Mouse (Mus musculus) CD4-positive naive resting alpha-beta T cell, adult 76 days (primary cell): ENCODE results near the gene Olfml3. TPM values are rescaled to one million over a fixed set of nuclear protein-coding genes. Genes with fewer than 3 reads are reported as not detected.

Experiments used
- total RNA-seq: library from RNA; stranded (reverse); gene quantifications from one replicate; pipeline ENCODE4 v1.2.4, GENCODE M21; 2023

The Olfml3 gene
- total RNA-seq: 1.5 TPM

DNA sequence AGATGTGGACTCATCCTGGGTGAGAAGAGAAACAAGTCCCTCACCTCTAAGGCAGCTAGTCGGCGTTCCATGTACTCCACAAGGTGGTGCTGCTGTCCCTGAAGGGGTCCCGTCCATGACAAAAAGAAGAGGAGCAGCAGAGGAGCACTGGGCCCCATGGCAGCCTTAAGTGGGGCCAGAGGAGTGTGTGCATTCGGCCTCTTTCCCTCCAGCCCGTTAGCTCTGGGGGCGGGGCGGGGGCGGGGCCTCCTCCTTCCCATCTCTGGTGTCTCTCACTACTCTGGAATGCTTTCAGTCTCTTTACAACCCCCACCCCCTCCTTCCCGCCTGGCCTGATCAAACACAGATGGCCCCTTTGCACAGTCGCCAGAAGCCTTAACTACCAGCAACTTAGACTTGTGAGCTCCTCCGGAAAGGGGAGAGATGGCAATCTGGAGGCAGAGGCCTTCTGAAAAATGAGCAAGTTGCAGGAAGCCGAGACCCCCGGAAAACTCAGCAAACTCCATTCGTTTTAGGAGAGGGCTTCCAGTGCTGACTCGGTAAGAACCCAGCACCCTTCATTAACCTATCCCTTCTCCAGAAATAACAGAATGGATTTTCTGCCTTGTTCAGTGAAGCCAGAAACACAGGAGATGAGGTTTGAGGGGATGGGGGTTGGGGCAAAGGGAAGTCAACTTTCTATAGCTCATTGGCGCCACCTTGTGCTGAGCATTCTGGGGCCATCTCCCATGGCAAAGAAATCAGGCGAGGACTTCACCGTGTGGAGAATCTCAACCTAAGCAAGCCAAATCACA, at the start of gene Olfml3:
Gene Olfml3 (minus strand): TSS at position 224 of the 794 bp plus-strand sequence.

DNA sequence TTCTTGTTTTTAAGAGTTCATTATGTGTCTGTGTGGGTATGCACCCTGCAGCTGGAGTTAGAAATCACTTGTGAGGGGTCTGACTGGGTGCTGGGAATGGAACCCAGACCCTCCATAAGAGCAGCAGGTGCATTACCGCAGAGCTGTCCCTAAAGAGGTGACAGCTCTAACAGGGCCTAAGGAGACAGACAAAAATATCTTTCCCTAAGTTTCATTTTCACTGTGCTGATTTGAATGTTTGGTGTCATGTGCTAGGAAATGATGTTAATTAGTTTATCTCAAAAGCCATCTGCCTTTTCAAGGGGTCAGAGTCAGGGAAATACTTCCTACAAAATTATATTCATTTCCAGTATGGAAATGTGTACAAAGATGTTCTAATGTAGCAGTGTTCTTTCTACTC, 1.5 kb upstream of the Olfml3 start, which contains the start of gene Gm10964:
Gene Gm10964 (plus strand): TSS at position 38 of the 400 bp plus-strand sequence.

Other genes with a start within 250 kb of the Olfml3 start
- gene Syt6, start 162.8 kb downstream of the Olfml3 start, total RNA-seq: not detected
- 0.26 TPM for gene Atg4a-ps, start 91.9 kb downstream of the Olfml3 start, total RNA-seq
- not detected for gene Gm10964, start 1.4 kb upstream of the Olfml3 start, total RNA-seq
- gene Hipk1, start 53.6 kb upstream of the Olfml3 start, total RNA-seq: 210 TPM
- 14.6 TPM for gene Dclre1b, start 71.4 kb upstream of the Olfml3 start, total RNA-seq
- gene Ap4b1, start 71.5 kb upstream of the Olfml3 start, total RNA-seq: 22.9 TPM
- 0.59 TPM for gene Gm43064, start 71.6 kb upstream of the Olfml3 start, total RNA-seq
- 1.6 TPM for gene Bcl2l15, start 94.6 kb upstream of the Olfml3 start, total RNA-seq
- gene Ptpn22, start 121.8 kb upstream of the Olfml3 start, total RNA-seq: 230 TPM
- gene Rsbn1, start 176.1 kb upstream of the Olfml3 start, total RNA-seq: 43.3 TPM
- 37.0 TPM for gene Phtf1, start 230.1 kb upstream of the Olfml3 start, total RNA-seq